Mouse (Mus musculus) left cerebral cortex, adult 18-20 months (tissue): ENCODE measurements around the gene Brap. TPM values are rescaled to one million over a fixed set of nuclear protein-coding genes. Genes with fewer than 3 reads are reported as not detected.
"Not testable (repeated sequence)": the region's sequence is repeated elsewhere in the genome, so short reads cannot be mapped to it uniquely, and the experiment has no call there.

Experiments used
- DNase-seq, 2 experiments: peaks; one replicate each; pipeline ENCODE4 v3.0.0; 2021 to 2022; ENCODE audit warnings: low spot score in 2 of 2, mixed read lengths in 1 of 2
- total RNA-seq, 2 experiments: library from RNA; stranded (reverse); gene quantifications; 2 replicates each; pipeline ENCODE4 v1.2.3; 2021

Brap gene
- total RNA-seq, 2 experiments from 2014 or later: 65.2 to 67.6 TPM

GRCm38 (mm10) chr5:121667067-121667466, 6.7 kb downstream of the Brap start:
- no peak for DNase-seq

DNA sequence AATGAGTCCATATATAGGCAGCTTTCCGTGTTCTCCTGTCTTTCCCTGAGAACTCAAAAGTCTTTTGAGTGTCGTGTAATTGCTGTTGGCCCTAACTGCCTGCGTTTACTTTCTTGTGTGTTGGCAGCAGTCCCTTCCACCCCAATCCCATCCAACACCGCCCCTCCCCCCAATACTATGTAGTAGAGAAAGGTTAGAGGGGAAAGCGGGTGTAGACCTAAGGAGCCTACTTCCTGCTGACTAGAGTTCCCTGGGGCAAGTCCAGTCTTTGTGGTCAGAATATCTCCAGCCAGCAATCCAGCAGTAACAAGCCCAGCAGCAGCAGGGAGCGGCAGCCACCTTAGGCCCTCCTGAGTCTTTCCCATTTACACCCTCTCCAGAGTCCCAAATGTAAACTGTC, 8.0 kb downstream of the Brap start:
- DNase-seq: no peak

GRCm38 (mm10) chr5:121670412-121670811, 10.0 kb downstream of the Brap start:
- no peak for DNase-seq

GRCm38 (mm10) chr5:121682250-121682649, 21.9 kb downstream of the Brap start:
- DNase-seq: no peak

DNA sequence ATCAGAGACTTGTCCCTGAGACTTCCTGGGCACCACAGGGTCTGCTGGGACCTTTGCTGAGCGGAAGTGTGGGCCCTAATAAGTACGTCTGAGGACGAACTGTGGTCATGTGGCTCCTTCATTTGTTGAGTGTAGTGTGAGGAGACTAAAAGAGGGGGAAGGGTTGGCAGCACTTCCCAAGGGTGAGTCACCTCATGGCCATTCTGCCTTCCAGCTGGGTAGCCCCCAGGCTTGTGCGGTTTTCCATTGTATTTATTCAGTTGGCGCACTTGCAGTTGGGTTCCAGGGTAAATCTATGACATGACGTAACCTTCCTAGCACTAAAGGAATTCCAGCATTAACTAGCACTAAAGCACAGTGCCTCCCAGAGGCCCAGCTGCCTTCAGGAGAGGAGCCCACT, 25.1 kb downstream of the Brap start:
- no peak for DNase-seq

- DNase-seq: no peak
These were observed 25.9 kb downstream of the Brap start for GRCm38 (mm10) chr5:121686113-121686898.

- DNase-seq: no peak
These were observed 30.3 kb downstream of the Brap start for GRCm38 (mm10) chr5:121690482-121691211.

DNA sequence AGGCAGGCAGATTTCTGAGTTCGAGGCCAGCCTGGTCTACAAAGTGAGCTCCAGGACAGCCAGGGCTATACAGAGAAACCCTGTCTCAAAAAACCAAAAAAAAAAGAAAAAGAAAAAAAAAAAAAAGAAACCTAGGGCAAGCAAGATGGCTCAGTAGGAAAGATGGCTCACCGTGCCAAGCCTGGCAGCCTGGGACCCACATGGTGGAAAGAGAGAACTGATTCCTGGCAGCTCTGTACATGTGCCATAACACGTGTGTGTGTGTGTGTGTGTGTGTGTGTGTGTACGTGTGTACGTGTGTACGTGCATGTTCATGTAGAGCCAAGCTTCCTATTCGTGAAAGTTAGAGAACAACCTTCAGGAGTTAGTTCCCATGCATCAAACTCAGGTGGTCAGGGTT, 31.1 kb downstream of the Brap start:
- DNase-seq: not testable (repeated sequence)

DNA sequence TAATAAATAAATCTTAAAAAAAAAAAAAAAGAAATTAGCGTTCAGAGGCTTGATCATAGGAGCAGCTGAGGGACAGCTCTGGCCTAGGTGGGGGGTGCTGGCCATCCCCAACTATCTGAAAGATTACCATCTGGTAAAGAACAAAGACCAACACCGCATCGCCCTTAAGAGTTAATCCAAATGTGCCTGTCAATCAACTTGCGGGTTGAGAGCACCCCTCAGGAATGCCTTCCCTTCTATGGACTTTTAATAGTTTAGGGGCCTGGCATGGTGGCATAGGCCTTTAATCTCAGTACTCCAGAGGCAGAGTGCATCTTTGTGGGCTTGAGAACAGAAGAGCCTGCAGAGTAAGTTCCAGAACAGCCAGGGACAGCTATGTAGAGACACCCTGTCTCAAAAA, 32.5 kb downstream of the Brap start:
- no peak for DNase-seq

GRCm38 (mm10) chr5:121696761-121697160, 36.4 kb downstream of the Brap start:
- DNase-seq: no peak

- DNase-seq: no peak
These were observed 39.5 kb downstream of the Brap start for GRCm38 (mm10) chr5:121699891-121700290.

- peak; percentile 79 to 85 for DNase-seq
These were observed 40.1 kb downstream of the Brap start for GRCm38 (mm10) chr5:121700496-121700895.

- DNase-seq: no peak
These were observed 40.9 kb downstream of the Brap start for GRCm38 (mm10) chr5:121701111-121701769.

GRCm38 (mm10) chr5:121703341-121703740, 43.0 kb downstream of the Brap start:
- no peak for DNase-seq

DNA sequence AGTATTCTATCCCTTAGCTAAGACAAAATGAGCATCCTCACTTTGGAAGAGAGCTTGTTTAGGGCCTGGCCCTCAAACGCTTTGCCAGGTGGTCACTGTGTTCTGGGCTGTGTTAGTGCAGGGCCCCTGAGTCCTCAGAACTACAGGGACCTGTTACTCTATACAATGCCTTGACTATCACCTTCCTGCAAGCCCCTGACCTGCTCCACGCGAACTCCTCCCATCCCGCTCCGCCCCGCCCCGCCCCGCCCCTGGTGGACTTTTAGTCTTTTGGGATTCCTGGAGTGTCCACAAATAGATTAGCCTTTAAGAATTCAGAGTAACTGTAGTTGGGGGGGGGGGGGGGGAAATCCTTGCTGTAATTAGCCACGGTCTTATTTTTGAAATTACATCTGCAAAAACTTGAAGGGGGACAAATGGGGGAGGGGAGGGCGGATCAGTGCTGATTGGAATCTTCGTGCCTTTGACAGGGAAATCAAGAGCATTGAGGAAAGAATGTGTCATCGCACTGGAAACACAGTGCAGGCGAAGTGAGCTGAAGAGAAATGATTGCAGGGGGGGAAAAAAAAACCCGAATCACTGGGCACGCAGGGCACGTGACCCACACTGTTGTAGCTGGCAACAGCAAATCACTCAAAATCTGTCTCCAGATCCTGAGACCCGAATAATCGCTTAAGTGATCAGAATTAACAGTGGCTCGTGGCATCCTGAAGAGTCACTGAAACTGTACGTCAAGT, 44.3 kb downstream of the Brap start:
- no peak for DNase-seq

DNA sequence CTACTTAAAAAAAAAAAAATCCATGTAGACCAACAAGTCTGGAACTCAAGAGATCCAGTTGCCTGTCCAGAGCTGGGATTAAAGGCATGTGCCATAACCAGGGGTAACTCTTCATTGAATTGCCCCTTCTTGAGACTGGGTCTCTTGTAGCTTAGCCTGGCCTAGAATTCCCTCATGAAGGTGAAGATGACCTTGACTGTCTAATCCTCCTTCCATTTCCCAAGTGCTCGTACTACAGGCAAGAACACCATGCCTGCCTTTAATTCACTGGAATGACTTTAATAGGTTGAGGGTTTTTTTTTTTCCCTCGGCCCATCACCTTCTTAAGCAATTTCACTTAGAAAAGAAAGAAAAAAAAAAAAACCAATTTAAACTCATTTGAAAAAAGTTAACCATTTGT, 50.0 kb downstream of the Brap start:
- DNase-seq: no peak

DNA sequence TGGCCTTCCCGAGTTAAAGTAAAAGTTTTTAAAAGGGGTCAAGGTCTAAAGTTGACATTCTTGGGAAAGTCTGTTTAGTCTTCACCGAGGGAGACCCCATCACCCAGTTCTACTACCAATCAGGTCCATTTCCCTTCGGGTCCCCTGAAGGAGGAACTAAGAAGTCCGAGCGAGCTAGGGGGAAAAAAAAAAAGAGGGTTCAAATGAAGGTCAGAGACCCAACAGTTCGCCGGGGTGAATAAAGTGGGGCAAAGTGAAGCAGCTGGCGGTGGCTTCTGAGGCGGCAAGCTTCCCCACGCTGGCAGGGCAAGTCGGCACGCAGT, 50.4 kb downstream of the Brap start:
- DNase-seq: no peak

DNA sequence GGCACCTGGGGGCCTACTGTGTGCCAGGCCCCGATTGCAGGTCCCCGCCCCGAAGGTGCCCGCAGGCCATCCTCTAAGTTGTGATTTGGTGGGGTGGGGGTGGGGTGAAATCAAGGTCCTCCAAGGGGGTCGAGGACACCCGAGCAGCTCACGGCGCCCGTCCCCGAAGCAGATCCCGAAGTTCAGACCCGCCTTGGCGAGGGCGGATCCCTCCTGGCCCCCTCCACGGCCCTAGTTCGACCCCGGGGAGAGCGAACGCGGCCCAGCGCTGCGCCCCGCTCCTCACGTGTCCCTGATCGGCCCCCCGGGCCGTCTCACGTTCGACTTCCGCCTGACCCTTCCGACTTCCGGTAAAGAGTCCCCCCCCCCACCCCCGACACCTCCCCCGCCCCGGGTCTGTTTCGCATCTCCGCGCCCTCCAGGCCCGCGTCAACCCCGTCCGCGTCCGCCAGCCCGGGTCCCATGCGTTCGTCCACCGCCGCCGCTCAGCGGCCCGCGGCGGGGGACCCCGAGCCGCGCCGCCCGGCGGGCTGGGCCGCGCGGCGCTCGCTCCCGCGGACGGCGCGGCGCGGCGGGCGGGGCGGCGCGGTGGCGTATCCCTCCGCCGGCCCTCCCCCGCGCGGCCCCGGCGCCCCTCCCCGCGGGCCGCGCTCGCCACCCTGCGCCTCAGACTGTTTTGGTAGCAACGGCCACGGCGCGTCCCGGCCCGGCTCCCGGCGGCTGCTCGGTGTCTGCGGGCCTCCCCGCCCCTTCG, 51.0 kb downstream of the Brap start, which contains the start of gene Atxn2:
Gene Atxn2 (plus strand): TSS at position 164 of the 754 bp plus-strand sequence.
- peak; percentile 73 to 75 for DNase-seq

- no peak for DNase-seq
These were observed 51.5 kb downstream of the Brap start for GRCm38 (mm10) chr5:121711928-121712231.

DNA sequence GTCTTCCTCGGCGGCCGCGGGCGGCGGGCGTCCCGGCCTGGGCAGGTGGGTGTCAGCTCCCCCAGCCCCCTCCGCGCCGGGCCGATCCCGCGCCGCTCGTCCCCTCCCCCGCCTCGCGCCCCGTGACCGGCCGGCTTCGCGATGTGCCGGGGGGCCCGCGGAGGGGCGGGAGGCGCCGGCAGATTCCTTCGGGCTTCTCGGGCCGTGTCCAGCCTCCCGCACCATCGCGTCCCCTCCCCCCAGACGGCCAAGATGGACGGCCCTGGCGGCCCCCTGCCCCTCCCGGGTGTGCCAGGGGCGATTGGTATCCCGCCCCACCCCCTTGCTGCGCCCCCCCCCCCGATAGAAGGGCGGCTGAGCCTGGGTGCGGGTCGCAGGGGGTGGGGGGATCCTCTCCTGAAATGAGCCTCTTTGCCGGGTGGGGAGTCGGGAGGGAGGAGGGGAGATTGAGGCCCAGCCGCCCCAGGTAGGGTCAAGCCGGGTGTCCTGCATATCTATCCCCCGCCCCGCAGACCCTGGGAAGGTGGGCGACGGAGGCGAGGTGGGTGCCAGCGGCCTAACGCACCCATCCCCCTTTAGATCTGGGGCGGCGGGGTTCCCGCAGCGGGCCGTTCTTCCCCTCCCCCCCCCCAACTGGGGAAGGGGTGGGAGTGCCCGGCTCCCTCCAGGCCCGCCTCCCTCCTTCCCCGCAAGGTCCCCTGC, 52.0 kb downstream of the Brap start:
- peak; percentile 23 to 34 for DNase-seq
